Mouse (Mus musculus): ENCODE measurements around the gene Etfb. TPM values are rescaled to one million over a fixed set of nuclear protein-coding genes. Genes with fewer than 3 reads are reported as not detected.

The Etfb gene
- total and polyA plus RNA-seq, 2 experiments from 2014 or later, result 42.9 to 148 TPM

DNA sequence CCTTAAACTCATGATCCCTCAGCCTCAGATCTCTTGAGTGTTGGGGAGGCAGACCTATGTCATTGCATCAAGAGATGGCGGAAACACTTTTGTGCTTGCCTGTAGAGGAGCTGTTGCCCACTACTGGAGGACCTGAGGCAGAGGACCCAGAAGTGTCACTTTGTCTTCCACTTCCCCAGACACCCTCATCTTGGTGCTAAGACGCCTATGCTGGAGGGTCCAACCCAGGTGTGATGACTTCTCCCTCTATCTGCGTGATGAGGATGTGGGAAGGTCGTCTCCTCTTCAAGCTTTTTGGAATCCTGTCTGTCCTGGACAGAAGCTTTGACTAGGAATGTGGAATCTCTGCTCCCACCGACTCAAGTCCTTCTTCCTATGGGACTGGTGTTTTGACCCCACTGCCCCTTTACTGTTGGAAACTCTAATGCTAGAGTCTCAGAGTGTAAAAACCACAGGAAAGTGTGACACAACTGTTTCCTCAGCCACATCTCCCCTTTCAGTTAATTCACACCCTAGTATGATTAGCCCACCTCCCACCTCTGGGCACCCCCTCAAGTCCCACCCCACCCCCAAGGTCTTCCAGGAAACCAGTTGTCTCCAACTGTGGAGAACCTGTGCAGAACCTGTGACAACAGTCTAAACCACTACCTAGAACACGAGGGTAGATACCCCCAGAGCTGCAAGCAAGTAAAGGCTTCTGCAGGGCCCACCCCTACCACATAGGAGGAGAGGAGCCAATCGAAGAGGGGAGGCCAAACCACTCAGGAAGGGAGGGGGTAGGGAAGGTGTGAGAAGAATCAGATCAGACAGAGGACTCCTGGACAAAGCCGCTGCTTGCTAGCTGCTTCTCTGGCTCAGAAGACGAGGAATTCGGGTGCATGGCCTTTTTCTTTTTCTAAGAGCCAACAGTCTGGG is 7.3 kb upstream of the Etfb start, which contains the start of gene Nkg7:
TSS of gene Nkg7 (plus strand) at position 733 of the 915 bp plus-strand sequence.
- Histone ChIP-seq H3K9ac (replicated peaks; ENCODE audit: low read length) (no peak within 1 kb of the TSS), H3K4me2 (ENCODE audit: low read depth, low read length) (no peak within 1 kb of the TSS), H3K27me3 (ENCODE audit: insufficient read depth, low read length) (no peaks in the 10 kb centered on the region), H3K27ac (no peak within 1 kb of the TSS), H3K9me3 (ENCODE audit: low read length) (no peaks in the 10 kb centered on the region), H3K4me3 (ENCODE audit: low read length) (no peak within 1 kb of the TSS), H3K4me1 (ENCODE audit: insufficient read depth, low read length) (no peaks in the 10 kb centered on the region), H3K36me3 (ENCODE audit: insufficient read depth, low read length) (no peaks in the 10 kb centered on the region)
- WGBS, result 78% methylated on average over 10 of the region's 10 CpGs
- ATAC-seq (no peak), DNase-seq (ENCODE audit: low spot score) (no peak)
- TF ChIP-seq CTCF (IDR thresholded peaks at IDR 0.05; ENCODE audit: low read depth), result no peak

DNA sequence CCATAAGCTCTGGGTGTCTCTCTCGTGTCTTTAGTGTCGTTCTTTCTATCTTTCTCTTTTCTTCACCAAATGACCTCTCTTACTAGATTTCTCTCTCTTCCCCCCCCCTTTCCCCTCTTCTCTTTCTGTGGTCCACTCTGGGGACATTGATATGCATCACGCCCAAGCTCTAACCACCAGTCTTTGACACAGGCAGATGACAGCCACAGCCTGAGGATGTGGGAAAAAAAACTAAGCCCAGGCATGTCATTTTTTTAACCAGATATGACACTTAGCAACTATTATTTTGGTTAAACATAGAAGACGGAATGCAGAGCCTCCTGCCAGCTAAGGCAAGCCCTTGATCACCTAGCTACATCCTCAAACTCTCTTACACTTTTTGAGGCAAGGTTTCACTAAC is 5.3 kb upstream of the Etfb start:
- Histone ChIP-seq H3K4me1 (ENCODE audit: insufficient read depth, low read length) (0 out of 2 replicates have a peak, but pooled peaks cover 3% of the 10 kb centered on the region), H3K9me3 (ENCODE audit: low read length) (no peaks in the 10 kb centered on the region), H3K4me3 (ENCODE audit: low read length) (no peak overlapping the region), H3K36me3 (ENCODE audit: insufficient read depth, low read length) (no peaks in the 10 kb centered on the region), H3K27me3 (ENCODE audit: insufficient read depth, low read length) (no peaks in the 10 kb centered on the region), H3K9ac (replicated peaks; ENCODE audit: low read length) (no peak overlapping the region), H3K4me2 (ENCODE audit: low read depth, low read length) (no peak overlapping the region), H3K27ac (no peak overlapping the region)
- 87% methylated on average over 4 of the region's 4 CpGs for WGBS
- no peak for TF ChIP-seq CTCF (IDR thresholded peaks at IDR 0.05; ENCODE audit: low read depth)
- ATAC-seq (no peak), DNase-seq (ENCODE audit: low spot score) (no peak)

DNA sequence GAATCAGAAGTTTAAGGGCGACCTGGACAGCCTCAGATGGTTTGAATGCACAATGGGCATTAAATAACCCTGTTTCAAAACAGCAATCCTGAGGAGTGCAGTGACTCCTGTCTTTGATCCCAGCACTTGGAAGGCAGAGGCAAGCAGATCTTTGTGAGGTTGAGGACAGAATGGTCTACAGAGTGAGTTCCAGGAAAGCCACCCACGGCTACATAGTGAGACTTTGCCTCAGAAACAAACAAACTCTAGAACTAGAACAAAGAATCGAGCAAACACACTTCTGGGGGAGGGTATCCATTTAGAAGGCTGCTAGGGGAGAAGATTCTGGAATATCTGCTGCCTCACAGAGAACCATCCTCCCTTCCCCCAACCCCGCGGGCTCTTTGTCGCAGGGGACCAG is 3.4 kb upstream of the Etfb start, which contains the start of gene Cldnd2:
TSS of gene Cldnd2 (plus strand) at position 301 of the 400 bp plus-strand sequence.
- no peaks in the 10 kb centered on the region for H3K36me3 ChIP-seq (ENCODE audit: insufficient read depth, low read length)
- H3K27ac ChIP-seq, result no peak within 1 kb of the TSS
- TF ChIP-seq CTCF (IDR thresholded peaks at IDR 0.05; ENCODE audit: low read depth), result no peak
- WGBS, result 85% methylated on average over 6 of the region's 6 CpGs
- ATAC-seq, result no peak
- no peak within 1 kb of the TSS for H3K4me2 ChIP-seq (ENCODE audit: low read depth, low read length)
- no peak for DNase-seq (ENCODE audit: low spot score)
- no peaks in the 10 kb centered on the region for H3K9me3 ChIP-seq (ENCODE audit: low read length)
- no peak within 1 kb of the TSS for H3K9ac ChIP-seq (replicated peaks; ENCODE audit: low read length)
- H3K4me3 ChIP-seq (ENCODE audit: low read length), result no peak within 1 kb of the TSS
- H3K4me1 ChIP-seq (ENCODE audit: insufficient read depth, low read length), result peaks cover 15% of the 10 kb centered on the region; the same call in 1 of the 2 replicates
- H3K27me3 ChIP-seq (ENCODE audit: insufficient read depth, low read length), result no peaks in the 10 kb centered on the region

DNA sequence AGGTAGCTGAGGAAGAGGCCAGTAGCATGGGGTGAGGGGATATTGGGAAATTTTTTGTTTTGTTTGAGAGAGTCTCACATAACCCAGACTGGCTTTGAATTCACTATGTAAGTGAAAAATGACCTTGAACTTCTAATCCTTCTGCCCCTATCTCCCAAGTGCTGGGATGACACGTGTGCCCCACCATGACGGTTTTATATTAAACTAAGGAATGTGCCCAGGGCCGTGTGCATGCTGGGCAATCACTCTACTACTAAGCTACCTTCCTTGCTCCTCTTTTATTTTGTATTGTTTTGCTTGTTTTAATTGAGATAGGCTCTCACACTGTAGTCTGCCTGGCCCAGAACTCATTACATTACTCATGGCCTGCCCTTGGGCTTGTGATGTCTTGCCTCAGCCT is 2.8 kb upstream of the Etfb start:
- ATAC-seq, result no peak
- H3K36me3 ChIP-seq (ENCODE audit: insufficient read depth, low read length), result no peaks in the 10 kb centered on the region
- 84% methylated on average over 3 of the region's 3 CpGs for WGBS

DNA sequence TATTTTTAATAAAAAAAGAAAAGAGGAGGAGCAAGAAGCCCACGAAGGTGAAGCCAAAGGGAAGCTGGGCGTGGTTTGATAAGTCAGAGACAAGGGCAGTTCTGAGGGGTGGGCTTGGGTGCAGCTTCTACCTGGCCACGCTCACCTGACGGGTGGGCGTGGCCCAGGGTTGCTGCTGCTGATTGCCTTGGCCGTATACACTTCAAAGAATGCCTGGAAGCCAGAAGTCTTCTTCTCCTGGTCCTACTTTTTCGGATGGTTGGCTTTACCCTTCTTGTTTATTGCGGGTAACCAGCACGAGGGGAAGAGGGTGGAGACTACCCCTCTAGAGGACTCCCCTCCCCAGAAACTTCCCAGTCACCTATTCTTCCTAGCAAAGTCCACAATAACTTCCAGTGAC is 1.2 kb upstream of the Etfb start:
- peak overlapping the region; percentile 92 for H3K27ac ChIP-seq
- no peak for TF ChIP-seq CTCF (IDR thresholded peaks at IDR 0.05; ENCODE audit: low read depth)
- peak; percentile 1 for DNase-seq (ENCODE audit: low spot score)
- no peaks in the 10 kb centered on the region for H3K36me3 ChIP-seq (ENCODE audit: insufficient read depth, low read length)
- H3K4me1 ChIP-seq (ENCODE audit: insufficient read depth, low read length), result peaks cover 15% of the 10 kb centered on the region; the same call in 1 of the 2 replicates
- H3K27me3 ChIP-seq (ENCODE audit: insufficient read depth, low read length), result no peaks in the 10 kb centered on the region
- ATAC-seq, result no peak
- peak overlapping the region; percentile 89 for H3K4me2 ChIP-seq (ENCODE audit: low read depth, low read length)
- H3K9me3 ChIP-seq (ENCODE audit: low read length), result no peaks in the 10 kb centered on the region
- H3K9ac ChIP-seq (replicated peaks; ENCODE audit: low read length), result peak overlapping the region; percentile 48
- 10% methylated on average over 9 of the region's 9 CpGs for whole genome bisulfite sequencing
- peak overlapping the region; percentile 49 for H3K4me3 ChIP-seq (ENCODE audit: low read length)

More for the DNA sequence above, 2.8 kb upstream of the Etfb start:
- peaks cover 15% of the 10 kb centered on the region; the same call in 1 of the 2 replicates for H3K4me1 ChIP-seq (ENCODE audit: insufficient read depth, low read length)
- no peak overlapping the region for H3K9ac ChIP-seq (replicated peaks; ENCODE audit: low read length)
- no peak overlapping the region for H3K4me3 ChIP-seq (ENCODE audit: low read length)
- no peak overlapping the region for H3K27ac ChIP-seq
- H3K4me2 ChIP-seq (ENCODE audit: low read depth, low read length), result no peak overlapping the region
- no peaks in the 10 kb centered on the region for H3K9me3 ChIP-seq (ENCODE audit: low read length)
- H3K27me3 ChIP-seq (ENCODE audit: insufficient read depth, low read length), result no peaks in the 10 kb centered on the region
- TF ChIP-seq CTCF (IDR thresholded peaks at IDR 0.05; ENCODE audit: low read depth), result no peak
- no peak for DNase-seq (ENCODE audit: low spot score)

DNA sequence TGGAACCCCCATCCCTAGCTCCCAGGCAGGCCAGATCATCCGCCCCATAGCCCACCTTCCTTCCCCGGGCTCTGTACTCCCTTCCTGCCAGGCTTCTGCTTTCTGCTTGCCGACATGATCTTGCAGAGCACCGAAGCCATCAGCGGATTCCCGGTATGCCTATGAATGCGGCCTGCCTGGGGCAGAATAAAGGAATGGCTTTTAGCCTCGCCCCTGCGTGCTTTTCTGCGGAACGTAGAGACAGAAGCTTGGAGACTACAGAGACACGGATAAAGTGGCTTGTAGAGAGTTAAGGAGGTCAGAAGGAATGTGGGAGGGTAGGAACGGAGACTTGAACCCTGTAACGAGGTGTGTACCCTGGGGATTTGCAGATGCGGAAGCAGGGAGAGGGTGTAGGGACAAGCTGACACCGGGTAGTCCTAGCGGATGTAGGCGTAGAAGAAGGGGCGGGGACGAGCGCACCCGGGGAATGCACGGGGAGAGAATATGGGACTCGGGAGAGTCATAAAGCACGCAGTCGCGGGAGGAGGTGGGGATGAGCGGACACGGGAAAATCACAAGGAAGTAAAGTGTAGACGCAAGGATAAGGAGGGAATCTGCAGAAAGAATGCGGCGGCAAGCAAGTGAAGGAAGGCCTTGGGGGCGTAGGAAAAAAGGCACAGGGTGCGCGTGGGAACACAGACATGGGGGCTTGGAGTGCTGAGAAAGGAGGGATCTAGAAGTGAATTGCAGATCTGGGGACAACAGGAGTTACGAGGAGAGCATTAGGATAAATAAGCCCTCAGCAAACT is 562 bp upstream of the Etfb start:
- ATAC-seq (peak; percentile 84), DNase-seq (ENCODE audit: low spot score) (peak; percentile 67)
- under 1% methylated on average over 36 of the region's 36 CpGs for WGBS
- H3K27ac ChIP-seq, result peak overlapping the region; percentile 92
- no peaks in the 10 kb centered on the region for H3K9me3 ChIP-seq (ENCODE audit: low read length)
- no peak for TF ChIP-seq CTCF (IDR thresholded peaks at IDR 0.05; ENCODE audit: low read depth)
- H3K36me3 ChIP-seq (ENCODE audit: insufficient read depth, low read length), result no peaks in the 10 kb centered on the region
- H3K4me2 ChIP-seq (ENCODE audit: low read depth, low read length), result peak overlapping the region; percentile 89
- H3K4me1 ChIP-seq (ENCODE audit: insufficient read depth, low read length), result peaks cover 15% of the 10 kb centered on the region; the same call in 1 of the 2 replicates
- peak overlapping the region; percentile 49 for H3K4me3 ChIP-seq (ENCODE audit: low read length)
- H3K27me3 ChIP-seq (ENCODE audit: insufficient read depth, low read length), result no peaks in the 10 kb centered on the region
- H3K9ac ChIP-seq (replicated peaks; ENCODE audit: low read length), result peak overlapping the region; percentile 48
